Mouse (Mus musculus): Measurements from ENCODE around the gene Tap1.
"Not testable (repeated sequence)": the region's sequence is repeated elsewhere in the genome, so short reads cannot be mapped to it uniquely, and the experiment has no call there.

The Tap1 gene

DNA sequence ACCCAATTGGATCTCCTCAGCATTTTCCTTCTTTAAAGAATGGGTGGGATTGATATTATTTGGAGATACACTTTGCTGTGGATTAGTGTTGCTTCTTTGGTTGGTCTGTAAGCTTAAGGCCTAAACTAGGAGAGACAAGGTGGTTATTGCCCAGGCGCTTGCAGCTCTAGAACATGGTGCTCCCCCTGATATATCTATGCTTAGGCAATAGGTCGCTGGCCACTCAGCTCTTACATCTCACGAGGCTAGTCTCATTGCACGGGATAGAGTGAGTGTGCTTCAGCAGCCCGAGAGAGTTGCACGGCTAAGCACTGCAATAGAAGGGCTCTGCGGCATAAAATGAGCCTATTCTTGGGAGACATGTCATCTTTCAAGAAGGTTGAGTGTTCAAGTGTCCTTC, 44.7 kb downstream of the Tap1 start:
- not testable (repeated sequence) for DNase-seq (ENCODE audit: low spot score in 2 of 2)

DNA sequence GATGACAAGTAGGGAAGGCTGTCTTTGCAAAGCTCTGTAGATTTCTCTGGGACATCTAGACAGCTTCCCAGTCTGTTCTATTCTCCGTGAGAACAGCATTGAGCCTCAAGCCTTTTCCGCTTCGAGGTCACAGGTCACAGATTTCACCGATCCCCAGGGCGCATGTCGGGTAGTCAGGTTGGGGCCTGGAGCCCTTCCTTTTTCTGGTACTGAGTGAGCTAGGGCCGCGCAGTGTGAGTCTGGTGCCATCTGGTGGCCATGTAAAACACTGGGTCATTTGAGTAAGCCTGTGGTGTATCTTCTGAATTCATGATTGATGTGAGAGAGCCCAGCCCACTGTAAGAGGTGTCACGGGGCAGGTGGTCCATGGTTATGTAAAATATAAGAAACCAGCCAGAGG, 47.6 kb downstream of the Tap1 start:
- DNase-seq (ENCODE audit: low spot score in 2 of 2), result peak; percentile 65 to 77

DNA sequence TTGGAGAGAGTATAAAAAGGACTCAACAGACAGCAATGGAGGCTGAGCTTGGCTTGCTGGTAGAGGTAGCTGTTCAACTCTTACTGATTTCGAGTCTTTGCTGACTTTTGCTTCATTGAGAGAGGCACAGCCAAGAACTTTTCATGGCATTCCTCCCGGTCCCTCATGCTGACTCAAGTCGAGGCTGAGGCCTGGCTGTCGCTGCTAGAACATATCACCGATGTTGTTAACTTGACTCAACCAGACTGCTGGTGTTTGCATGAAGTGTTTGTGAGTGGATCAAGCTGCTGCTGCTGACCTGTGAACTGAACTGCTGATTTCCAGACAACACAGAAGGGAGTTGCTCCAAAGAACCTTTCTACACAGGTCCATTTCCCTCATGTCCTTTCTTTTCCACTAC, 49.3 kb downstream of the Tap1 start:
- peak in 1 of 2 experiments; percentile 50 for DNase-seq (ENCODE audit: low spot score in 2 of 2)

DNA sequence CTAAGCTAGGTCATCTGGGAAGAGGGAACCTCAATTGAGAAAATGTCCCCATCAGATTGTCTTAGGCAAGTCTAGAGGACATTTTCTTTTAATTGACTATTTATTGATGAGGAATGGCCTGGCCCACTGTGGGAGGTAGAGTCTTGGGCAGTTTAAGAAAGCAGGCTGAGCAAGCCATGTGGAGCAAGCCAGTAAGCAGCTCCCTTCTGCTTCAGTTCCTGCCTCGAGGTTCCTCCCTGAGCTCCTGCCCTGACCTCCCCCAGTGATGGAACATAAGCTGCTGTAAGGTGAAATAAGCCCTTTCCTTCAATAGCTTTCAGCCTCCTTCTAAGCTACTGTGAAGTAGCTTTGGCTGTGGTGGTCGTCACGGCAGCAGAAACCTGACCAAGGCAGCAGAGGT, 50.4 kb downstream of the Tap1 start:
- no peak for DNase-seq (ENCODE audit: low spot score in 2 of 2)

DNA sequence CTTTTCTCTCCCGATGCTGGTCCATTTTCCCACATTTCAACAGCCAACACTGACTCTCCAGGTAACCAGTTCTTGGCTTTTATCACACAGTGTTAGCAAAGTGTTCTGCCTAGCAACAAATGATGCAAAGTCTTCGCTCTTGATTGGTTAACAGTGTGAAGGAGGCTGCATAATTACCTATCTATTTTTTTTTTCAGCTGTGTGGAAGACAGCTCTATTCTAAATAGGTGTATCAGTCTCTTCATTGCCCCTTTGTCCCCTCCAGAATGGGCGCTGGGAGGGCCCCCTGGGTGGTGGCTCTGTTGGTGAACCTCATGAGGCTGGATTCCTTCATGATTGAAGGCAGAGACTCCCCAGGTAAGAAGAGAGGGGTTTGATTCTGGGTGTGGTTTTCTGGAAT, 51.4 kb downstream of the Tap1 start, which contains the start of gene H2-Ob:
Gene H2-Ob, plus strand, starts transcription at position 198 of the 400 bp plus-strand sequence.
- DNase-seq (ENCODE audit: low spot score in 2 of 2), result peak; percentile 62 to 66

DNA sequence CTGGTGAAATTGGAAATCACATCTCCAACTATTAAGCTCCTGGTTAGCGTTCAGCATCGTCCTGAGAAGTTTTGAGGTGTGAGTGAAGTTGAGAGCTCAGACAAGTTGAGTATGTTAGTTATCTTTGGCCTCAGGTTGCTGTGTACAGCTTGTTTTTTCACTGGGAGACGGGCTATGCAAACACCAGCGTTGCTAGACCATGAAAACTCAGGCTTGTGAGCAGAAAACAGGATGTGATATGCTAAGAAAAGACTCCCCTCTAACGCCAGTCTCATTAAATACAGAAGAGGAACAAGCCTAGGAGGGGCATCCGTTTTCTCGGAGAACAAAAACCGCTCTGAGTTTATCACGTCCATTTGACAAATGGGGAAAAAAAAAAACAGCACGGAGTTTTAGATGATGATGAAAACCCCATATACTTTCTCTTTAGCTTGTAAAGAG, 52.3 kb downstream of the Tap1 start:
- DNase-seq (ENCODE audit: low spot score in 2 of 2), result no peak

DNA sequence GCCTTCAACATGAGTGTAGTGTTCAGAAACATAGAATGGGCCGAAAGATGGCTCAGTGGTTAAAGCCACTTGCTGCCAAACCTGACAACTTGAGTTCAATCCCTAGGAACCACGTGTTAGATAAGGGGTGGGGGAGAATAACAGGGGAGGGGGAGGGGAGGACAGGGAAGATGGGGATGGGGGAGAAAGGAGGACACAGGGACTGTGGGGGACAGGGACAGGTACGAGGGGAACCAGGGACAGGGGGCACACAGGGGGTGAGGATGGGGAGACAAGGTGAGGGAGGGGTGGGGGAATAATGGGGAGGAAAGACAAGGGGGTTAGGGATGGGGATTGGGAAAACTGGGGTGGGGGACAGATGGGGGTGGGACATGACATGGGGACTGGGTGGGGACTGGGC, 53.0 kb downstream of the Tap1 start:
- no peak for DNase-seq (ENCODE audit: low spot score in 2 of 2)

DNA sequence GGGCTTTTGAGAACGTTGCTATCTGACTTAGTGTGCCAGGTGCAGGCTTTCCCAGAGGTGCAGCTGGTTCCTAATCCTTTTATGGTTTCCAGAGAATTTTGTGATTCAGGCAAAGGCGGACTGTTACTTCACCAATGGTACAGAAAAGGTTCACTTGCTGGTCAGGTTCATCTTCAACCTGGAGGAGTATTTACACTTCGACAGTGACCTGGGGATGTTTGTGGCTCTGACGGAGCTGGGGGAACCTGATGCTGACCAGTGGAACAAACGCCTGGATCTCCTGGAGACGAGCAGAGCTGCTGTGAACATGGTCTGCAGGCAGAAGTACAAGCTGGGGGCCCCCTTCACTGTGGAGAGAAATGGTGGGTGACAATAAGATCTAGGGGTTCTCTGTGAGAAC, 53.6 kb downstream of the Tap1 start:
- peak in 1 of 2 experiments; percentile 10 for DNase-seq (ENCODE audit: low spot score in 2 of 2)

DNA sequence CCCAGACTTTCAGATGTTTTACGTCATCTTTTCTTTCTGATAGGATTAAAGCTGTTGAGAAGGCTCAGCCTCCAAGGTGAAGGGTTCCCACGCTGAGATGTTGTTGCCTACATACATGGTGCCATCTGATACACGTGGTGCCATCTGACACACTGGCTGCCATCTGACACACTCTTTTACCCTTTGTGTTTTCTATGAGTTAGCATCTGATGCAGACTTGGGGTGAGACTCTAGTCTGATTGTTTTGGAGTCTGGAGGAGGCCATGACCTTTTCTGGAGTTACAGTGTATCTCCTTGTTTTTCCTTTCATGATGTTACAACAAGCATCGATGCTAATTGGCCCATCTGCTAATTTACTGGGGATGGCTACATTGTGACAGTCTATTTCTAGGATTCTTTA, 57.3 kb downstream of the Tap1 start:
- no peak for DNase-seq (ENCODE audit: low spot score in 2 of 2)
